Mouse (Mus musculus): ENCODE data around the gene Gdpd5.

Gdpd5 gene

DNA sequence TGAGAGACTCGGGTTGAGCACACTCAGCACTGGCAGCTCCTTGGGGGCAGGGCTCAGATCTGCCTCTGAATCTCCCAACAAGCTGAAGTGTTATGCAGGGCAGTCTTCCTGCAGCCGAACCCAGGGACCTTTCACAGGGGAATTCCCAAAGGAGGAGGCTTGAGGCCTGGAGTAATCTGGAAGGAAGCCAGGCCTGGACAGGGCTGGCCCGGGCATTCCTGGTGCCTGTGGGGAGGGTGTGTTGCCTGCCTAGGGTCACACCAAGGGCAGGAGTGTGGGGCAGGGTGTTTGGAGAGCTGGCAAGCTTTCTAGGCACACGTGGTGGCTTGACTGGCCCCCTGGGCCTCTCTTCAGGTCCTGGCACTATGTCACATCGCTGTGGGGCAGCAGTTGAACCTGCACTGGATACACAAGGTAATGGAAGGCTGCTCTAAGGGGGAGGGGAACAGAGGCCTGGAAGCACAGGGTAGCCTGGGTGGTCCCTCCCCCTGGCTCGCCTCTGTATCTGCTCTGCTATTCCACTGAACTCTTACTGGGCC, 60.4 kb downstream of the Gdpd5 start:
- no peak for DNase-seq (ENCODE audit: low read depth, low spot score)

DNA sequence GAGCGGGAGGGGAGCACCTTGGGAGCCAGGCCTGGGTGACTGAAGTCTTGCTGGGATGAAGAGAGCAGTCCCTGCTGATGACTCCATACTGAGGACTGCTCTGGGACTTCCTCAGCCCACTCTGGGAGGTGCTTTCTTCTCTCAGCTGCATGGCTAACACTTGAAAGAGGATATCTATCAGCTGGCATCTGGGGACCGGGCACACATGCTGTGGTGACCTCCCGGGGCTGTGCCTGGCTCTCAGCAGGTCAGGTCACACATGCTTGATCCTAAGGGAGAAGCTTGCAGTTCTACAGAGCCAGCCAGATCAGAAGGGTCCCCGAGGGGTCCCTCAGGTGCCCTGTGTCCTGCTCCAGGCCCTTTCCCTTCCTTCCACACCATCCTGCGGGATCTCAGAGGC, 62.0 kb downstream of the Gdpd5 start:
- no peak for DNase-seq (ENCODE audit: low read depth, low spot score)

DNA sequence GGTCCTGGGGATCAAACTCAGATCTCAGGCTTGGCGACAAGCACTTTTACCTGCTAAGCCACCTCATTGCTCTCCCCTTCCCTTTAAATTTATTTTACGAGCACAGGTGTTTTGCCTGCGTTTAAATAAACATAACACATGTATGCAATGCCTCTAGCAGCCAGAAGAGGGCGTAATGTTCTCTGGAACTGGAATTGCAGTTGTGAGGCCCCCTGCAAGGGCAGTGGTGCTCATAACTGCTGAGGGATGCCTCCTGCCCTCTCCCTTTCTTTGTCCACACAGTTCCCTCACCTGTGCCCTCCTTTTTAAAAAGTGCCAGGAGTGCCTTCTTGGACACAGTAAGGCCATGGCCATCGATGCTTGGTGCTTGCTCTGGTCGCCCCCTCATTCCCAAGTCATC, 62.8 kb downstream of the Gdpd5 start:
- no peak for DNase-seq (ENCODE audit: low read depth, low spot score)

DNA sequence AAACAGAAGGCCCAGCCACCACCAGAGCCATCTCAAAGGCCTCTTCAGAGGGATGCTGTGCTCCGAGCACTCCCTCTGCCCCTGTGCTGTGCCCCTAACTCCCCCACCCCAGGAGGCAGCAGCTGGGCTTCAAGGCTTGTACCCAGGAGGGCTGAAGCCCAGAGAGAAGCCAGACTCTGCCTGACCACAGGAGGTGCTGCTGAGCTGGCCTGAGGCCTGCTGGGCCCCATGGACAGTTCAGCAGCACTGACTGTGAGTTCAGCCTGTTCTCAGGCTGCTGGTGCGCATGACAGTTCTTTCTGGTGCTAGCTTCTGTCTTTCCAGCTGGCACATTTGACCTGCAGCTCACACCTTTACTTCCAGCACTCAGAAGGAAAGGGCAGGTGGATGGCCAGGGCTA, 64.6 kb downstream of the Gdpd5 start:
- DNase-seq (ENCODE audit: low read depth, low spot score): no peak

DNA sequence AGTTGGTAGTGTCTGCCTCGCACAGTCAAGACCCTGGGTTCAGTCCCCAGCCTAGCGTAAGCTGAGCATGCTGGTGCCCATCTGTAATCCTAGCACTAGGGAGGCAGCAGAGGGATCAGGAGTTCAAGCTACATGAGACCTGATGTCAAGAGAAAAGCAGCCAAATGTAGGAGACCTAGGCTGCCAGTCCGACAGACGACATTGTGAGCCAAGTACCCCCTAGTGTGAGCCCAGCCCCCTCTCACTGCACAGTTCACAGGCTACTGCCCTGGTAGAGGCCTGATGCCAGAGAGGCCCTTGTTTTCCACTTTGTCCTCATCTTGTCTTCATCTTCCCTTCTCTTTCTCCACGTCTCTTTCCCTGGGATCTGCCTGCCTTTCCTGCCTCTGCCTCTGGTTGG, 66.1 kb downstream of the Gdpd5 start:
- no peak for DNase-seq (ENCODE audit: low read depth, low spot score)

DNA sequence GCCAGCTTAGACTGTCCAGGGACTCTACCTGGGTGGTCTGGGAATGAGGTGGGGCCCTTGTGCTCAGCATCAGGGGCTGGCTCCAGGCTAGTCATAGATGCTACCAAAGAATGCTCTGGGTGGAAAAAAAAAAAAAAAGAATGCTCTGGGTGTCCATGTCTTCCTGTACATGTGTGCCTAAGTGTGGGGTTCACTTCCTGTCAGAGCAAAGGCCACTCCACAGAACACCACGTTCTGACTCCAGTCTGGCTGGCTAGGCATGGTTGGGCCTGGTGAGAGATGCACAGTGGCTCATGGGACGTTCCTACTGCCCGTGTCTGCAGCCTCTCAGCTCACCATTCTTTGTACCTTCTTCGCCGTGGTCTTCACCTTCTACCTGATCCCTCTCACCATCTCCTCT, 67.4 kb downstream of the Gdpd5 start:
- no peak for DNase-seq (ENCODE audit: low read depth, low spot score)

DNA sequence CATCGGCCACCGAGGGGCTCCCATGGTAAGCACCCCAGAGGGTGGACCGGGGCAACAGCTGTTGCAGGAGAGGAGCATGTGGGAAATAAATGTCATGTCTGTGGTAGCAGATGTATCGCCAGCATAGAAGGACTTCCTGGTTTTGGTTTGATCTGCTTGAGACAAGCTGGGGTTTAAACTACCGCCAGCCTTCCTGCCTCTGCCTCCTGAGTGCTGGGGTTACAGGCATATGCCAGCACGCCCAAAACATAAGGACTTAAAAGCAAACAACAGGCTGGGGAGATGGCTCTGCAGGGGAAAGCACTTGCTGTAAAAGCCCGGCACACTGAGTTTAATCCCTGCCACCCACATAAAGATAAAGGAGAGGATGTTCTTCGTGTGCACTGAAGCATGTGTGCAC, 67.8 kb downstream of the Gdpd5 start:
- DNase-seq (ENCODE audit: low read depth, low spot score): no peak

DNA sequence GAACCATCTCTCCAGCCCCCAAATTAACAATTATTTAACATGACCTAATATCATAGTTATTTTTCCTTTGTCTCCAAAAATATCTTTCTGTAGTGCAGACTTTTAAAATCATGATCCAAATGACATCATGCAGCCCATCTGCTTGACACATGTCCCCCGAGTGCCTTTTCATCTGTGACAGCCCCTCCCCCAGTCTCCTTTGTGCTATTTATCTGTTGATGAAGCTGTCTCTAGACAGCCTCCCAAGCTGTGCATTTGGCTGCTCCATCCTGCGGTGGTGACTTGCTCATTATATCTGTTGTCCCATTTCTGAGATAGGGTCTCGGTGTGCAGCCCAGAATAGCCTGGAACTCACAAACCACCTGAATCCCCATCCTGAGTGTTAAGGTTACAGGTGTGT, 68.5 kb downstream of the Gdpd5 start:
- DNase-seq (ENCODE audit: low read depth, low spot score): no peak

DNA sequence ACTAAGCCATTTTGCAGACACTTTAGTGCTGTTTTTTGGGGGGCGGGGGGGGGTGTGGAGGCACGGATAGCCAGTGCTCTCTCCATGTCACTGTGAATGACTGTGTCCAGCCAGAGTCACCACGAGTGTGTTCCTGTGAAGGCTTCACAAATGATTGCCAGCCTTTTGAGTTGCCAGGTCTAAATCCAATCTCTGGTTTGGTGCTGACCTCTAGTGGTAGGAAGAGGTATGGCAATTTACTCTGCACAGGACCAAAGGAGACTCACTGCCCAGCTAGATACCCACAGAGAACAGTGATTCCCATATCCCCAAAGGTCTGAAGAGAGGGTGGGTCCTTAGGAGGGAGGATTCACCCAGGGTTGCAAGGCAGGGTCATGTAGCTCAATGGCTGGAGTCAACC, 69.5 kb downstream of the Gdpd5 start:
- DNase-seq (ENCODE audit: low read depth, low spot score): peak; percentile 77

DNA sequence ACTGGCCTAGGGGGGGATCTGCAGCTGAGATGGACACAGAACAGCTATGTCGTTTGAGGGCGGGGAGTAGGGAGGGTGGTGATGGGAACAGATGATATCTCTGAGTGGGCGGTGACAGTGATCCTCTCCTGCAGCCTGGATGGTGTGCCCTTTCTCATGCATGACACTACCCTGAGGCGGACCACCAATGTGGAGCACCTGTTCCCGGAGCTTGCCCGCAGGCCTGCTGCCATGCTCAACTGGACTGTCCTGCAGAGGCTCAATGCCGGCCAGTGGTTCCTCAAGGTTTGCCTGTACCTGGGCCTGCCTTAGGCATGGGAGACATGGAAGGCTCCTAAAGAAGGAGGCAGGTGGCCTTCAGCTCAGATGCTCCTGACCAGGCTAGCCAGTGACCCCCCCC, 71.6 kb downstream of the Gdpd5 start:
- no peak for DNase-seq (ENCODE audit: low read depth, low spot score)

DNA sequence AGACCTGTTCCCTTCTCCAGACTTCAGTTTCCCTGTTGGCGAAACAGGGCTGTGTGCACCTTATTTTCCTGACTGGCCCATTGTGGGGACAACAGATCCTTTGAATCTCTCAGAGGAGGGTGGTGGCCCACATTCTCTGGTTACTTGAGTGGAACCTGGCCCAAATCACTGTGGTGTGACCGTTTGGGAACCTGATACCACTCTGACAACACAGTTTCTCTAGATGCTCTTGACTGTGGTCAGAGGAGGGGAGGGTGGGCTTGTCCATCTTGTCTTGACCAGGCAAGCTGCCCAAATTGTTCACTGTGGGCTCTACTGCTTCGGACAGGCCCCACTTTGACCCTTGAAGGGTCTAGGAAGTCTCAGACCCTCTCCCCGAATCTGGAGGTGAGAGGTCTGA, 72.8 kb downstream of the Gdpd5 start:
- no peak for DNase-seq (ENCODE audit: low read depth, low spot score)

DNA sequence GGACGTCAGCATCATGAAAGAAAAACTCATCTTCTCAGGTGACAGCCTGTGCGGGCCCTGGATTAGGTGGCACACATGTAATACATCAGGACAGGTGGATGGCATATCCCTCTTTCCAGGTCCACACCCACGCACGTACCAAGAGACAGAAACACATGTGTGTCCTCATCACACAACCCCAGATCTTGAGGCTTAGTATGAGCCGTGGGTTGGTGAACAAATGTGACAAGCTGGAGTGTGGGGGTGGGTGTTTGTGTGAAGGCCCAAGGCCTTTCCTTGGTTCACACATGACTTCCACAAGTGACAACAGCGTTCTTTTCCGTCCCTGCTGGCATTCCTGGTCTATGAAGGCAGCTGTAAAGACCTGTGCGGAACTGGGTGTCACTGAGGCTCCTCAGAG, 77.6 kb downstream of the Gdpd5 start:
- no peak for DNase-seq (ENCODE audit: low read depth, low spot score)

DNA sequence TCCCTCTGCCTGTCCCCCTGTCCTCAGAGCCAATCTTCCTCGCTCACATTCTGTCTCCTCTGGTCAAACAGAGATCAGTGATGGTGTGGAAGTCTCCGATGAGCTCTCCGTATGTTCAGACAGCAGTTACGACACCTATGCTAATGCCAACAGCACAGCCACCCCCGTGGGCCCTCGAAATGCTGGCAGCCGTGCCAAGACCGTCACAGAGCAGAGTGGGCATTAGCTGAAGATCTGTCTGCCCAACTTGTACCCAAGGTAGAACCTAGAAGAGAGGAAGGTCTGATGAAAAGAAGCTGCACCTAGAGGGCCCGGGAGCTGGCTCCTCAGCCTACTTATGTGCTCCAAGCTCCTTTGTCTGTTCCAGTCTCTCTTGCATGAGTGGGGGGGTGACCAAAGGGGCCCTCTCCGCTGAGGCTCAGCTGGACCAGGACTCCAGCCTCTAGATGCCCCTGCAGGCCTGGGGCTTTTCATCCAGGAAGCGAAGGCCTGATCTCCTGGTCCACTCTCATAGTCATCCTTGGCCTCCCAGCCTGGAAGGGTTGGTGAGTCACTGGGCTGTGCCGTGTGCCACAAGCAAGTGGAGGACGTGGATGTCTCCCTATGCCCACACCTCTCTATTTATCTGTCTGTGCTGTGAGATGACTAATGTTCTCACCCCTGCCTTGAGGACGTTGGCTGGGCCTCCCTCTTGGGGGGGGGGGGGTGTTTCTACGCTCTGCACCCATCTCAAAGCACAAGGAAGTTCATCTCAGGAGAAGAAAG, 78.9 kb downstream of the Gdpd5 start:
- DNase-seq (ENCODE audit: low read depth, low spot score): no peak

DNA sequence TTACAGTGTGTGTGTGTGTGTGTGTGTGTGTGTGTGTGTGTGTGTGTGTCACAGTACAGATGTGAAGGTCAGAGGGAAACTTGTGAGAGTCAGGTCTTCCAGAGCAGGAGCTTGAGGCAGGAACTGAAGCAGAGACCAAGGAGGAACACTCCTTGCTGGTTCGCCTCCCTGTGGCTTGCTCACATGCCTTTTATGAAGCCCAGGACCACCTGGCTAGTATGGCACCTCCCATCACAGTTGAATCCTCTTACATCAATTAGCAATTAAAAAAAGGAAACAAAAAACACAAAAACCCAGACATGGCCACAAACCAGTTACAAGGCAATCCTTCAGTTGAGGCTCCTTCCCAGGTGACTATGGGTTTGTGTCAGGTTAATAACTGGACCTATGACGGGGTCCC, 81.9 kb downstream of the Gdpd5 start:
- no peak for DNase-seq (ENCODE audit: low read depth, low spot score)

DNA sequence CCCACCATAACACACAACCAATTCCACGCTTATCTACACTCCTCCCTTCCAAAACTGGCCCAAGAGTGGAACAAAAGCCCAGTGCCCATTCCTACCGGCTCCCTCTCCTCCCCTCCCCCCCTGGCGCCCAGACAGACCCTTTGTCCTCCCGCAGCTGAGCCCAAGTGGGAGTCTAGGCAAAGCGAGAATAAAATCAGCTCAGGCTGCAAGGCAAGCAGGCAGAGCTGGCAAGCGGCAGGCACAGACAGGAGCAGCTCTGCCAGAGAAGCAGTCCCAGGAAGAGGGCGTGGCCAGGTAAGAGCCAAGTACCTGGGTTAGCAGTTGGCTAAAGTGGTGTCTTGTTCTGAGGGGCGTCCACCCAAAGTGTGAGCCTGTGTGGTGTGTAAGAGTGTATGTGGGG, 84.6 kb downstream of the Gdpd5 start, which contains the start of gene Klhl35:
Gene Klhl35, plus strand, starts transcription at position 194 of the 400 bp plus-strand sequence.
- no peak for DNase-seq (ENCODE audit: low read depth, low spot score)

DNA sequence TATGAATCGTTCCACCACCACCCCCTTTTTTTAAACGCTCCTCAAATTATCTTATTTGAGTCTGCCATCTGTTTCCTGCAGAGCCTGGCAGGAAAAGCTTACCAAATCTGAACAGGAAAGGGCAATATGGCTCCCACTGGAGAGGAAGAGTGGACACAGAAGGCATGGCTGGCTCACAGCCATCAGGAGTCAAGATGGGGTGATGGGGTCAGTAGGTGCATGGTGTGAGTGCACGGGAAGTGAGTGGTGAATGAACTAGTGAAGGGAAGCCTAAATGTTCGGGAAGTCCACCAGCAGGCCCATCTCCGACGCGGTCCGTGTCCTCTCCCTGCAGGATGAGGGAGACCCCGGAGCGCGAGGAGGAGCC, 86.7 kb downstream of the Gdpd5 start:
- no peak for DNase-seq (ENCODE audit: low read depth, low spot score)

DNA sequence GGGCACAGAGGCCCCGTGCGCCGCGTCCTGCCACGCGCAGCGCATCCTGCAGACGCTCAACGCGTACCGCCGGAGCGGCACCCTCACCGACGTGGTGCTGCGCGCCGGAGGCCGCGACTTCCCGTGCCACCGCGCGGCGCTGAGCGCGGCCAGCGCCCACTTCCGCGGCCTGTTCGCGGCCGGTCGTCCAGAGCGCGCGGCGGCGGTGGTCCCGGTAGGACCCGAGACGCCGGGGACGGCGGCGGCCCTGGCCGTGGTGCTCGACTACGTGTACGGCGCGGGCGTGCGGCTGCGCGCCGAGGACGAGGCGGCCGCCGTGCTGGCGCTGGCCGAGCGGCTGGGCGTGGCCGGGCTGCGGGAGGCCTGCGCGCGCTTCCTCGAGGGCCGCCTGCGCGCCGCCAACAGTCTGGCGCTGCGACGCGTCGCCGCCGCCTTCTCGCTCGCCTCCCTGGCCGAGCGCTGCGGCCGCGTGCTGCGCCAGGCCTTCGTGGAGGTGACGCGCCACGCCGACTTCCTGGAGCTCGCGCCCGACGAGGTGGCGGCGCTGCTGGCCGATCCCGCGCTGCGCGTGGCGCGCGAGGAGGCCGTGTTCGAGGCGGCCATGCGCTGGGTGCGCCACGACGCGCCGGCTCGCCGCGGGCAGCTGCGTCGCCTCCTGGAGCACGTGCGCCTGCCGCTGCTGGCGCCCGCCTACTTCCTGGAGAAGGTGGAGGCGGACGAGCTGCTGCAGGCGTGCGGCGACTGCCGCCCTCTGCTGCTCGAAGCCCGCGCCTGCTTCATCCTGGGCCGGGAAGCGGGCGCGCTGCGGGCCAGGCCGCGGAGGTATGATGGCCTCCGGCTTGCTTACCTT, 87.3 kb downstream of the Gdpd5 start:
- peak; percentile 61 for DNase-seq (ENCODE audit: low read depth, low spot score)

DNA sequence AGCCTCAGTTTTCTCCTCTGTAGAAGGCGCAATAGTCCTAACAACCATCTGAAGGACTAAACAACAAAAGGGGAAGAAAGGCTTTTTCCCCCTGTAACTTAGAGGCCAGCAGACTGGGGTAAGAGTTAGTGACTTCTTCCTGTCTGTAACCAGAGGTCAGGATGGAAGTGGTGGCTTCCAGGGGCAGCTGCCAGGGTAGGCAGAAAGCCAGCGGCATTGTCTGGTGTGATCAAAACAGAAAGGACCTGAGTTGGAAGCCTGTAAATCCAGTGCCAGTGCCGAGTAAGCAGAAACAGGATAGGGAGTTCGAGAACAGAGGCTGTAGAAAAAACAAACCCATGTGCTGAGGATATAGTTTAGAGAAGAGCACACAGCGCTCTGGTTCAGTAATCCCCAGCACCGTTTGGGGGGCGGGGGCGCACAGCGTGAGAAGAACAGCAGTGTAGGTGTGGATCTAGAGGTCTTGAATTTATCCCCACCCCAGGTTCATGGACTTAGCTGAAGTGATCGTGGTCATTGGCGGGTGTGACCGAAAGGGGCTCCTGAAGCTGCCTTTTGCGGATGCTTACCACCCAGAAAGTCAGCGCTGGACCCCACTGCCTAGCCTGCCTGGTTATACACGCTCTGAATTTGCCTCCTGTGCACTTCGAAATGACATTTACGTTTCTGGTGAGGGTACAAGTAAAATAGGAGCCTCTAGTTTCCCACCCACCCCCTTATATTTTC, 88.6 kb downstream of the Gdpd5 start:
- no peak for DNase-seq (ENCODE audit: low read depth, low spot score)

DNA sequence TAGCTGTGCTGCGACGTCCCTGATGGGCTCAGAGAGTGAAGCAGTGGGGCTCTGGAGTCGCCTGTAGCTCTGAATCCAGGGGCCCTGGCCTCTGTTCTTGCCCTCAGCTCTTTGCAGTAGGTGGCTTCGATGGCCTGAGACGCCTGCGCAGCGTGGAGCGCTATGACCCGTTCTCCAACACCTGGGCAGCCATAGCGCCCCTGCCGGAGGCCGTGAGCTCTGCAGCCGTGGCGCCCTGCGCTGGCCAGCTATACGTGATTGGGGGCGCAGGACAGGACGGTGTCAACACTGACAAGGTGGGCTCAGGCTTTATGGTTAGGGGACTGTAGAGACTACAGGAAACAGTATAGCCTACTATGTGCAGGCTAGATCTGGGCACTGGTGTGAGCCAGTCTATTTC, 90.4 kb downstream of the Gdpd5 start:
- no peak for DNase-seq (ENCODE audit: low read depth, low spot score)

DNA sequence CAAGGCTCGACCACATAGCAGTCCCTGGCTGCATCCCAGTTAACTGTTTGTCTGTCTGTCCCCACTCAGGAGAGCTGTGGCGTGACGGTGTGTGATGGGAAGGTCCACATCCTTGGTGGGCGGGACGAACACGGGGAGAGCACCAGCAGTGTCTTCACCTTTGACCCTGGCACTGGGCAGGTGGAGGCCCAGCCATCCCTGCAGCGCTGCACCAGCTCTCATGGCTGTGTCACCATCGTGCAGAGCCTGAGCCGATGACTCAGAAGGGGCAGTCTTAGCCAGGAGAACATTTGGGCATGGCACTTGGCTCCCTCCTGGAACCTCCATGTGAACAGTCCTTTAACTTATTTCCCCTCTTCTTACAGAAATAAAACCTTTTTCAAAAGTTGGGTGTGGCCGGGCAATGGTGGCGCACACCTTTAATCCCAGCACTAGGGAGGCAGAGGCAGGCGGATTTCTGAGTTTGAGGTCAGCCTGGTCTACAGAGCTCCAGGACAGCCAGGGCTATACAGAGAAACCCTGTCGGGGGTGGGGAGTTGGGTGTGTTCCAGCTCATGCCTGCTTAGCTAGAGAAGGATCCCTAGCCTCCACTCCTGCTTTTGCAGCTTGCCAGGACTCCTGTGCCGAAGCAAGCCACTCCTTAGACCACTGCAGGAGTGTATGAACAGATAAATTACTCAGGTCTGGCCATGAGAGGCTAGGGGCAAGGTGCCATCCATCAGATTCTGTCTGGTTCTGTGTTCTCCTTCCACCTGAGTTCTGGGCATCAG, 92.6 kb downstream of the Gdpd5 start:
- no peak for DNase-seq (ENCODE audit: low read depth, low spot score)

DNA sequence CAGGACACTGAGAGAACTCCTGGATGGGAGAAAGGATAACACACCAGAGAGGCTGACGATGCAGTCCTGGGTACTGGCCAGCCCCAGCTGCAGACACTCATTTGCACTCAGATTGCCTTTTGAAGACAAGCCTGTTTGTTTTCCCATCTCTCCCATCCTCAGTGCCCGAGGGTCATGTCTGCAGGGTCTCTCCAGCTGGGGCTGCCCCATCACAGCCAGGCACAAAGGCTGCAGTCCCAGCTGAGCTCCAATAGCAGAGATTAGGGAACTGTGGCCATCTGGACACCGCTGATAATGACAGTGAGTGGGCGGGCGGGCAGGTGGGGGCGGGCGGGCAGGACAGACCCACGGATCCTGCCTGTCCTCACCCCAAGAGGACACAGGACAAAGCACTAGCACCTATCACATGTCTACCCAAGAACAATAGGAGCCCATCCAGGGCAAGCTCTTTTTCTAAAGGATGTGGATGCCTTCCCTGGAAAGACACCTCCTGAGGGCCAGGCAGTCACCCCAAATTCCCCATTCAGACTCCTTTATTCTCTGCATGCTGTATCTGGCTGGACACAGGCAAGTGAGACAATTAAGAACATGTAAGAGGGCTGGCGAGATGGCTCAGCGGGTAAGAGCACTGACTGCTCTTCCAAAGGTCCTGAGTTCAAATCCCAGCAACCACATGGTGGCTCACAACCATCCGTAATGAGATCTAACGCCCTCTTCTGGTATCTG, 93.8 kb downstream of the Gdpd5 start:
- DNase-seq (ENCODE audit: low read depth, low spot score): no peak
